Mouse (Mus musculus) telencephalon, adult 2 months (tissue): ENCODE measurements at regions not wholly inside any gene's neighbourhood (a gene's known extent, or its start where the extent isn't known, plus 50 kb on each side); places are given as distances from the start of the nearest gene placed in this dataset.
"Not testable (repeated sequence)": the region's sequence is repeated elsewhere in the genome, so short reads cannot be mapped to it uniquely, and the experiment has no call there.

Experiments used
- DNase-seq: peaks from one replicate; pipeline ENCODE4 v3.0.0-alpha.2; 2011; ENCODE audit warnings: low read depth, low spot score

DNA sequence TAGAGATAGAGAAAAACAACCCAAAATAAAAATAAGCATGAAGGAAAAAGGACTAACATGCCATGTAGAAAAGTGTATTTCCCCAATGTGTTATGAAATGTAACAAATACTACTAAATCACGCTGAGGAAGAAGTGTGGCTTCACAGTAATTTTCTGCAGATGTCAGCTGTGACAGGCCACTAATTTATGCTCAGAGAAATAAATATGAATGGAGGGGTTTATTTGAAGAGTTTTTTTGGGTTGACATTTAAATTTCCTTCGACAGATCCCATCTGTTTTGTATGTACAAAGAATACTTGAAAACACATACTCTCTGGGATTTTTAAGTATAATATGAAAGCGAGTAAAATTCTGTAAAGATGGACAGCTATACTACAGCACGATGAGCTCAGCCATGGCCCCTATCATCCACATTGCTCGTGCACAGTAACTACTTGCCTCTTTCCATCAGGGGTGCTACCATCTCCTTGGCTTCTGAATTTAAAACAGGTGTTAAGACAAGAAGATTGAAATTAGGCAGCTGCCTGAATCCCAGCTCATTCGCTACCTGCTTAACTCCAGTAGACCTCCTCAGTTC lies 605.1 kb downstream of the Gm4340 start:
- DNase-seq: peak; percentile 6

DNA sequence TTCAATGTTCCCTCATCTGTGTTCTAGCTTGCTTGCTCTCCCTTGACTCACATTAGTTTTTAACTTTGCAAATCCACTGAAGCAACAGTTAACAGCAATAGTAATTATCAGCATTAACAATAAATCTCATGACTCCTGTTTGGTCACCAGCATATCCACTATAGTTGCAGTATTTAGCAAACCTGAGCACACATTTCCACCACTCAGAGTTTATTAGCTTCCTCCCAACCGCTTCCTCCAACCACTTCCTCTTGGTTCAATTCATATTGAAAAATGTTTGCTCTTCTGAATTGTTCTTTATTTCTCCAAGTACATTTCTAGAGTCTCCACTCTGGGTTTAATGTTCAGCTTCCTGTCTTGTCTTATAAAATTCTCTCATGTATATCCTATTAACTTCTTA lies 611.0 kb downstream of the Gm4340 start:
- no peak for DNase-seq

DNA sequence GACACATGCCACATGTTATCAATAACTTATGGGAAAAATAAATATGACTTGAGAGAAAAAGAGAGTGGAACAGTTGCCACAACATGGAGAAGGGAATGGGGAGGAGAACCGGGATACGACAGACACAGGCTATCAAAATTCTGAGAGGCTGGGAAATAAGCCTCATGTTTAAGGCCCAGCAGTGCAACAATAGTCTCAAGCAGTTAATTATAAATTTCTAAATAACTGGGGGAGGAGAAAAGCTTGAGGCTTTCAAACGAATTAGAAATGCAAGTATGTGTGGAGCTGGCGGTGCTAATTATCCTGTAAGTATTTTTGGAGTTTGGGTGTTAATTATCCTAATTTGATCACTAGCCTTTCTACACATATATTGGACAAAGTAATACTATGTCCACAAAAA lies 624.4 kb downstream of the Gm4340 start:
- DNase-seq: no peak

DNA sequence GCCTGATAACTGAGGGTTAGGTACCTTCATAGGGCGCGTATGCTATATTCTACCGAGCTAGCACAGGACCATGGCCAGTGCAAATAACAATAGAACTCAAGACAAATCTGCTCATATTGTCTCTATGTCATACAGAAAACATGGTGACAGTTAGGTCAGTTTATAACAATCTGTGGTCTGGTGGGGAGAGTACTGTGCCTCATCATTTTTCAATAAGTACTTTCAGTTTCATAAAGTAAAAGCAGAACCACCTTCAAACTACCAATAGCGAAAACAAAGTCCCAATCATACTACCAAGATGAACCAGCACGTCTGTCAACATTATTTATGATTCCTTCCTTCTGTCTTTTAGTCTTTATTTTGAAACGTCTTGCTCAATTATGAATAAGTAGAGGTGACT lies 658.0 kb downstream of the Gm4340 start:
- DNase-seq: no peak

DNA sequence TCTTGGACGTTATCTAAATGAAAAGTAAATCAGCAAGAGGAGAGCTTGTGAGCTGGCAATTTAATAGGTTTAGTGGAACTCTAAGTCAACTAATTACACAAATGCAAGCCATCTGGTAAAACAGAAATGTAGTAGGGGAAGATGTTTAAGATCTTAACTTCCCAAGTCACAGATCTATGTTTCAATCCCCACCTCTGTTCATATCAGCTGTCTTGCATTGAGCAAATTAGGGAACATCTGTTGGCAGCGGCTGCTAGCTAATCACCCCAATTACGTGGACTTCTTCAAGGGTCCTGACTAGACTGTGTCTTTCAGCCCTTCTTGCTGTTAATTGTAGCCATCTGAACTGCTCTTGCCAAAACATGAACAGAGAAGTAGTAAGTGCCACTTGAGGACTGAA lies 659.3 kb downstream of the Gm4340 start:
- DNase-seq: no peak

DNA sequence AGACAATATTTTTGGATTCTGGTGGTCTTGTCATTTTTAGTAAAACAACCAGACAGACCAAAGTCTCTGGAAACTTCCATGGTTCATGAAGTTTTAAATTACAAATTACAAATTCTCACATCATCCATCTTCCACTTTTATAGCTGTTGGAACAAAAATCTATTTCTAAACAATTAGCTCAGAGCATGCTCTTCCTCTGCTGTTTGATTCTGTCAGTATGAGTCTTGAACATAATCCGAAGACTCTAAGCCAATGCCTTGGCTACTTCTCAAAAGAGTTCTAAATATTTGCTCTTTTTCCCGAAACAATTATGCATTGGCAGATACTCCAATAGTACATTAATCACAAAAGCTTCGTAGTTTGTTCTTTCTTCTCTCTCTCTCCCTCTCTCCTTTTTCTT lies 684.4 kb downstream of the Gm4340 start:
- DNase-seq: no peak

DNA sequence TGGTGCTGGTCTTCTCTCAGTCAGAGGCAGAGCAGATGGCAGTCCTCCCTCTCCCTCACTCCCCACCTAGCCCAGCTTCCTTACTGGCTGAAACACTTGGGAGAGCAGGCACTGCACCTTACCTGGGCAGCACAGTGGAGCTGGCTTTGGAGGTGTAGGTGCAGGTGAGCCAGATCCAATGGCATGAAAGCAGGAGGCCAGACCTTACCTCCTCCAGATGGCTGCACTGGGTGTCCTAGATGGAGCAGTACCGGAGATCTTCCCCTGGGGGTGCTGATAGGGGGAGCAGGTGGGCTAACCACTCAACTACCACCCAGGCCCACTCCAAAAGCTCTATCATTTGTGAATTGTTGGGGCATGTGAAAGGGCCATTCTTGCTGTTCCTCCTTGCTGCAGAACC lies 660.0 kb downstream of the Tmtc2 start:
- no peak for DNase-seq

DNA sequence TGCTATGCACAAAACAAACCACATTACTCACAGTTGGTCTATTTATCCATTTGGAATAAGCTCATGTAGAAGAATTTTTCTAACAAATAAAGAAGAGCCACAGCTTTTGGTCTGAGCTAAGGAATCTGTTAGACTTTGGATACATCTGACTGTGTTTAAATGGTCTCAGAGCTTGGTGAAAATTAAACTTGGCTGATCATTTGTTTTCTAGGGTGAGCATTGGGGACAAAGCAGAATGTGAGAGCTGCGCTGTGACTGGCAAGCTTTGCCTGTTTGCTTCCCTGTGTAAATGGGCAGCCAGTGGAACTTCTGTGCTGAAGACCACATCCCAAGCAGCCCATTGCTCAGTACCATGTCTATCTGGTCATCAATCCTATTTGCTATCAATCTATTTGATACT lies 658.7 kb downstream of the Tmtc2 start:
- no peak for DNase-seq

DNA sequence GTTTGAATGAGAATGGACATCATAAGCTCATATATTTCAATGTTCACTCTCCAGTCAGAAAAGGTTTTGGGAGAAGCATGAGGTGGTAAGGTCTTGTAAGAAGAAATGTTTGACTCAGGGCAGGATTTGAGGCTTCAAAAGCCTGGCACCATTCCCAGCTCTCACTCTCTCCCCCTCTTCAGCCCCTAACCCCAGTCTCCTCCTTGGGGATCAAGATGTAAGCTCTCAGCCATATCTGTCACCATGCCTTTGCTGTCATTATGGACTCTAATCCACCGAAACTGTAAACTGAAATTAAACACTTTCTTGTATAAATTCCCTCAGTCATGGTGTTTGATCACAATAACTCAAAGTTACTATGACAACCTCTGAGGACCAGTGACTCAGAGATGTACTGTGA lies 637.6 kb downstream of the Tmtc2 start:
- DNase-seq: no peak

DNA sequence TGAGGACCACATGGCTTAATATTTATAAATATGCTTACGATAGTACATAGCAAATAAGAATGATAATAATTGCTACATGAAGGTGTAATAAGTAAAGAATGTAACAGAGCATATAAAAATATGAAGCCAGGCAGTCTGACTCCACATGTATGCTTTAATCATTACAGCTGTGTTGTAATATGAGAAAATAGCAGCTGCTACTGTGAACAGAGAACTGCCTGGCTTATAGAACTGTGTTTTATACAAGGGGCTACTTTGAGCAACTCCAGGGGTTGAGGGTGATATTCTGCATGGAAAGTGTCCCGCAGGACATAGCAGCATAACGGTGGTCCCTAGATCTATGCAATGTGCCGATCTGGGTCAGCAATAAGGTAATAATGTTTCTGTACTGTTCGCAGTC lies 627.9 kb downstream of the Tmtc2 start:
- no peak for DNase-seq

DNA sequence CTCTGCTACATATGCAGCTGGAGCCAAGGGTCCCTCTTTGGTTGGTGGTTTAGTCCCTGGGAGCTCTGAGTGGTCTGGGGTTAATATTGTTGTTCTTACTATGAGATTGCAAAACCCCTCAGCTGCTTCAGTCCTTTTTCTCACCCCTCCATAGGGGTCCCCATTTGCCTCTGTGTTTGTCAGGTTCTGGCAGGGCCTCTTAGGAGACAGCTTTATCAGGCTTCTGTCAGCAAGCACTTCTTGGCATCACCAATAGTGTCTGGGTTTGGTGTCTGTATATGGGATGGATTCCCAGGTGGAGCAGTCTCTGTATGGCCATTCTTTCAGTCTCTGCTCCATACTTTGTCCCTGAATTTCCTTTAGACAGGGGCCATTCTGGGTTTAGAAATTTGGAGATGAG lies 625.4 kb downstream of the Tmtc2 start:
- DNase-seq: not testable (repeated sequence)

DNA sequence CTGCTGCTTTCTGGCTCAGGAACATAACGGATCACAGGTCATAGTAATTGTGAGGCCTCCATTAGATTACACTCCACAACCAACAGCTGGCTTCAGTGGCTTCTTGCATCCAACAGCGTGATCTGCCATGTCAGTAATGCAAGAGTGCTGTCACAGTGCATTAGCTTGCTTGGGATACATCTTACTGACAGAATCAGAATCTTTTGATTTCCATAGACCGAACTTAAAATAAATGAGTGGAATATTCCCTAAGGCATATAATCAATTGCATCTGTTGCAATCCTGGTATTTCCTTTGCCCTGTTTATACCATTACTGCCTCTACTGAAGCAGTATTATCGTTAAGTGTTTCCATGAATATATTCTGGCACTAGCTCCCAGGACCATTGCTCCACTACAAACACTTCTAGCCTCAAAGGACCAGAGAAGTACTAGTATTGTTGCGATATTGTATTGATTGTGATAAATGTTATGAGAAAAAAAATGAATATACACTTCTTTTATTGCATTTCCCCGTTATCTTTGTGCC lies 605.8 kb downstream of the Tmtc2 start:
- DNase-seq: no peak
